Mouse (Mus musculus) cerebellum, postnatal 4 days (tissue): ENCODE results near the gene Nfib.

ENCODE experiments used
- DNase-seq, 2 experiments: peaks; one replicate each; pipeline ENCODE4 v3.0.0; 2022; ENCODE audit warnings: low spot score in 2 of 2, mixed read lengths in 1 of 2

The Nfib gene

DNA sequence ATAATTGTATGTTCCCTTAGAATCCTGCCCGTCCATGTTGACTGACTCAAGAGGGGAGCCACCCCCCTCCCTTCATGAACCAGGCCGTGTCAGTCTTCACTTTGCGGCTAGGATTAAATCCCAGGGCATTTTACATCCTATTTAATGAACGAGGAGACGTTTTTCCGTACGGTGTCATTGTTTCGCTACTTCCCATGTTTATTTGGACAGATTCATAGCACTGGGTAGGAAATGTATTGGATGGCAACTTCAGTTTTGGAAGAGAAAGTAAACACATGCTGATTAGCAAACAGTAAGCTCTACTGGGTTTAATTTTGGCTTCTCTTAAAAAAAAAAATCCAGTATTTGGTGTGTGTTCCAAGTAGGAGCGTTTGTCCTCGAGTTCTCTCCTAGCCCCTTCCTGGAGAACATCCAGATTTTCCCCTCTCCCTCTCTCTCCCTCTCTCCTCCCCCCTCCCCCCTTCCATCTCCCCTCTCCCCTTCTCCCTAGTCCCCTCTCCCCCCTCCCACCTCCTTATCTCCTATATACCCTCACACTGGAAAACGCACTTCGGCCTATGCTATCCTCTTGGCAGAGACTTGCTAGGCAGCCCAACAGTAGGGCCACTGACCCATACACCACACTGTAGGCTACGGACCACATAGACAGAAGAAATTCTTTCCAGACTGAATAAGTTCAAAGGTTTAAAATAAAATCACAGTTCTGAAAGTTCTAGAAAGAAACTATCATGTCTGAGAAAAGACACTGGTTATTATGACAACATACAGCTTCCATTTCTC lies 271.4 kb downstream of the Nfib start:
- no peak for DNase-seq

DNA sequence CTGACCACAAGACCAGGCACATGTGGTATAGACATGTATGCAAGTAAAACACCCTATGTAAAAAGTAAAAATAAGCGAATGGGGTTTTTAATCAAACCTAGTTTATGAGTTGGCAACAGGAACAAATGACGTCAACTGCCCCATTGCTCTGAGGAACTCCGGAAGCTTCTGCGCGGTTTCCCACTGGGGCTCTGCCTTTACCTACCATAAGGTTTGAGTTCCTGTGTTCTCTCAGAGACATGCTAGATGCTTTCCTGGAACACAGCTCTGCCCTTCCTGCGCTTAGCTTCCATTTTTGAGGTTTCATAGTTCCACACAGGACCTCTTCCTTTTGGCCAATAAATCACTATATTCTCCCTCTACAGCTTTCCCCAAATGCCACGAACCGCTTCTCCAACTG lies 273.7 kb downstream of the Nfib start:
- DNase-seq = no peak

DNA sequence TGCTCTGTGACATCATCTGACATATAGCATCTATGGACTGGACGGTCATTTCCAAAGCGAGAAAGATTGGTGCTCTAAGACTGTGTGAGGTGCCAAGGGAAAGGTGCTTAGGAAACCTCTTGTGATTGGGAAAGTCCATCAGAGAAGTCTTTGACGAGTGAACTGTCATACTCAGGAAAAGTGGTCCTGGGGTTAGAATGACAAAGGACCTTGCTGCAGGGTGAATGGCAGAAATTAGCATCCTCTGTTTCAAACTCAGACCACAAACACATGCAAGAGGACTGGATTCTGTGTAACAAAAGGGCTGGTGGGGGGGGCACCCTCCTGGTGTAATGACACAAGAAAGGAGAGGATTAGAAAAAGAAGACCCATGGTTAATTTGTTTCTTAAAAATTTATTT lies 274.7 kb downstream of the Nfib start:
- no peak for DNase-seq

DNA sequence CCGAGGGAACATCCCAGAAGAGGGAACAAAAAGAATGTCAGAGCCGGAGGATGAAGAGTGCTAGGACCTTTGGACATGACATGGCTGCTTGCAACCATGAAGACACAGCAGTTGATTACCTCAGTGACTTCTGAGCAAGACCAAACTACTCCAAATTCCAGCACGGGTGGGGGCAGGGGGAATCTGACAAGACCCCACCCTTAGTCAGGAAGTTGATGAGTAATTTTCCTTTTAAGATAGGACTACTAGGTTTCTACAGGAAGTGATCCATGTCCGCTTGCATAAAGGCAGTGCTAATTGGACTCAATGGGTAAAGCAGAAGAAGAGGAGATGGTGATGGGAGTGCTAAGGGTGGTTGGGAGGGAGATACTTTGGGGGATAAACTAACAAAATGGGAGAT lies 279.3 kb downstream of the Nfib start:
- DNase-seq = no peak

DNA sequence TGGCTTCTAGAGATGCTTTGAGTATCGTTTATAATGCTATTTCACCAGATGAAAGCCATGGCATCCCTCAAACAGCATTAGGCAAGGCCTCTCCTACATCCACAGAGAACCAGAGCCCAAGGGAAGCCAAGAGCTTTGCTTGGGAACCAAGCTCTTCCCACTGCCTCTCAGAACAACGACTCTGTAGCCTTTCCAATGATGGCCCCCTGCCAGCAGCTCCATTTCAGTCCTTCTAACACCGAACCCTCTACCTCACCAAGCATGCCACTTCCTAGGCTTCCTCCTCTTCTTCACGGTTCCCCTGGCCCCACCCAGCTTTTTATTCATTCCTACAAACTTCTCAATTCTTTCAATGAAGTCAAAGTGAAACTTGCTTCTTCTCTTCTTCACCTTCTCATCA lies 287.3 kb downstream of the Nfib start:
- no peak for DNase-seq

DNA sequence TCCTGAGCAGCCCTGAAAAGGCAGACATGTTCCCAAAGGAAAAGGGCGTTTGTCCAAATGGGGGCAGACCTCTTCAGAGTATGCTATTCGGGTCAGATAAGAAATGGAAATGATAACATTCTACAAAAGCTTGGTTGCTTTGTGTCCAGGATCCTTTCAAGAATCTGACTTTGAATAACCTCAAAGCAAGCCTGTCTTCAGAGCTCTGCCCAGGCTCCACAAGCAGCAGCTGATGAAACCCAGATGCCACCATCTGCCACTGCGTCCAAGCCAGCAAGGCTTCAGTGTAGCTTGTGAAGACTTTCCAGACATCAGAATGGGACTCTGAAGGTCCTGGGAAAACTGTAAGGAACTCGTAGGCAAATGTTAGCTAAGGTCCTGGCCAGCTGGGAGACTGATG lies 289.7 kb downstream of the Nfib start:
- no peak for DNase-seq

DNA sequence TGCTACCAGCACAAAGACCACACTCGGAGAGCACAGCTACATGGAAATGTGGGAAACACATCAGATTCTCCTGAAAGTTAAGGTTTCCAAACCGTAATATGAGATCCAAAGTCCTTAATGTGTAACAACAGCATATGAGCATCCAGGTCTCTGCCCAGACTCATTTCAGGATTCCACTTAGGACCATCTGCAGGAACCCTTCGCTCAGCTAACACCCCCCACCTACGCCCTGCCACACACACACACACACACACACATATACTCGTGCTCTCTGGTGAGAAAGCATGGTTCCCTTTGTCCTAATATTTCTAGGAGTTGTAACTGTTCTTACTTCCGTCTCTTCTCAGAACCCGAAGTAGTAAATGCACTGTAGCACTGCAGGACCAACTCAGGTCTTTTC lies 292.9 kb downstream of the Nfib start:
- no peak for DNase-seq

DNA sequence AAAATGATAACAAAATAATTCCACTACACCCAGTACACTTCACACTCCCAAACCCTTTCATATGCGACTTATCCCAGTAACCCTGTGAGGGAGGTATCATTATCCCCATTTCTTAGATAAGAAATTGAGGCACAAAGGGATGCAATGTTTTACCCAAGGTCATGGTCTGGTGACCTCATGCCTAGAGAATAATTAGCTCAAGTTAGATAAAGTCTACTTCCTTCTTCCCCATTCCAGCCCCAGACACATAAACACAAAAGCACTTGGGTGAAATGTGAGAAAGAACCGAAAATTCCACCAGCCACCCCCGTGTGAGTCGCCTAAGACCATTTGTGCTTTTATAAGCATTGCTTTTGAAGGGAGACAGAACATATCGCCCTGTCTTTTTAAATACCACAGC lies 293.6 kb downstream of the Nfib start:
- DNase-seq = no peak

DNA sequence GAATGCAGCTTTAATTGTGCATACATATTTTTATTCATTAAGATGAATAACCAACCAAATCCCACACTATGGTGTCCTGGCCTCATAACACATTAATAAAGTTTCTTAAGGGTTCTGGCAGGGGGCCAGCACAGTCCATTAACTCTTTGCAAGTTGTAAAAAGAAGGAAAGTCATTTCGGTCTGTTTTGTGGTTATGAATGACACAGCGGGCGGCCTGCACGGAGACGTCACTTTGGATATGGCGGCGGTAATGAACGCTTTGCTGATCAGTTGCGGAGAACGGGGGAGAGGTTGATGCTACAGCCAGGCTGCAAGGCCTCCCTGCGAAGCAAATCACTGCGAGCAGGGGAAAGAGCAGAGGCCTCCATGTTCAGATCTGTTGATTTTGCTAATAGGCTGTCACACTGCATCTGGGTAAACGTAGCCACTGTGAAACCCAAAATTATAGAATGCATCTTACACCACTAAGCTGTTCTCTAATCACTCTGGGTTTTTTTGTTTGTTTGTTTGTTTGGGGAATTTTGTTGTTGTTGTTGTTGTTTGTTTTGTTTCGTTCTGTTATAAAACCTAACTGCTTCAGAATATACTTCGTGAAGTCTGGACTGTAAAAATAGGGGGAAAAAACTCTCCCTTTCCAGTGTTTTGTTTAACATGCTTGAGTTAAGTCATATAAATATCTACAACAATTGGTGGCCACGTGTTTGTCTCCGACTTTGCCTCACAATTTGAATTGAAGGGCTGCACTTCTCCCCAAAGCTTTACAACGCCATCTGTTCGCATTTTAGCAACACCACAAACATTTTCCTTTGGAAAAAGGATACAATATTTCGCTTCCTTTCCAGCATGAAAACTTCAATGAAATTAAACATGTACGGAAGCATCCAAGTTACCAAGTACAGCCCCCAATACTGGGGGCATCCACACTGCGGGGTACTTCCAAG lies 296.8 kb downstream of the Nfib start:
- DNase-seq = no peak

DNA sequence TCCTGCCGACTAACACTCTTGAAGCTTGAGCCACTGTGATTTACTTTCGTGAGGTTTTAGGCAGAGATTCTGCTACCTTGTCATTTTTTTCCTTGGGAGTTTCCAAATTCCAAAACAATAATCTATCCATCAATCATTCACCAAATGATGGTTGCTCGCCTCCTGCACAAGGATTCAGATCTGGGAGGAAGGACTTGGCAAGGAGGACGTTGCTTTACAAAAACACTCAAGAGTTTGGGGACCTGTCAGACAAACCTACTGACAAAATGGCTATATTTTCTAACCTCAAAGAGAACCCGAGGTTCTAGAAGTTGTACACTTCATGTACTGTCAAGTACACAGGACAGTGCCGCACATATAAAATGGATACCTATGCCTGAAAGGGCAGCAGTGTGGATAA lies 299.0 kb downstream of the Nfib start:
- no peak for DNase-seq

DNA sequence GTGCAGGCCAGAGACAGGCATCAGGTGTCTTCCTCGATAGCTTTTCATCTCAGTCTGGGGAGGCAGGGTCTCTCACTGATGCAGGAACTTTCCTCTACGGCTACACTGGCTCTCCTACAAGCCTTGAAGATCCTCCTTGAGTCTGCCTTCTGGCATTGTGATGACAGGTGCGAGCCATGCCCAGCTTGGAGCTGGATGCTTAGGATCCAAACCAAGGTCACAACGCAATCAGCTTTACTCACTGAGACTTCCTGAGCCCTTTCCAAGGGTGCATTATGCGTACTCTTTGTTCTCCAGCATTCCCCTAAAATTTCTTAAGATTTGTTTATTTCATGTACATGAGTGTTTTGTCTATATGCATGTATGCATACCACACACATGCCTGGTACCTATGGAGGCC lies 299.8 kb downstream of the Nfib start:
- DNase-seq = no peak

DNA sequence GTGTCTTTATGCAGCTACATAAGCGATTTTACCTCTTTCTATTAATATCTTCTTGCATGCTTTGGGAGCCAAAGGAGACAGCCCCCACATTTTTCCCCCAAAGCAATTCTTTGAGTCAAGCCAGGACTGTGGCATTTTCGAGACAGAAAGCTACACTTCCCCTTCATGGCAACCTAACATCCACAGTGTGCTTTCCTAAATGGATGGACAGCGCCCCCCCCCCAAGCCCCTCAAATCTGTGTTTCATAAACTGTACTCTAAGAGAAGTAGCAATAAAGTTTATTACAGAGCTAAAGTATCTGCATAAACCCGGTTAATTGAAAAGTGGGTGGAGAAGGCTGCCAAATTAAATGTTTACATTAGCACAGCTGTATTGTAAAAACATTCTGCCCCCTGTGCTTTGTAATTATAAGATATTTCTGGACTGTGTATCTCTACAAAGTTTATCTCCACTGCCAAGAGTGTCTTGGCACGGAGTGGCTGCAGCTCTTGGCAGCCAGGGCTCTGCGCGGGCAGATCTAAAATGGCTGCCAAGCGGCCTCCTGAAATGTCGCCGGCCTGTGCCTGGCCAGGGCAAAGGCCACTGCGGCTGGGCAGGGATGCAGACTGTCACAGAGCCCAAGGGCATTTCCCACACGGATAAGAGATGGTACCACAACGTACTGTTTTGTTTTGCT lies 301.4 kb downstream of the Nfib start:
- peak in 1 of 2 experiments; percentile 57 for DNase-seq

DNA sequence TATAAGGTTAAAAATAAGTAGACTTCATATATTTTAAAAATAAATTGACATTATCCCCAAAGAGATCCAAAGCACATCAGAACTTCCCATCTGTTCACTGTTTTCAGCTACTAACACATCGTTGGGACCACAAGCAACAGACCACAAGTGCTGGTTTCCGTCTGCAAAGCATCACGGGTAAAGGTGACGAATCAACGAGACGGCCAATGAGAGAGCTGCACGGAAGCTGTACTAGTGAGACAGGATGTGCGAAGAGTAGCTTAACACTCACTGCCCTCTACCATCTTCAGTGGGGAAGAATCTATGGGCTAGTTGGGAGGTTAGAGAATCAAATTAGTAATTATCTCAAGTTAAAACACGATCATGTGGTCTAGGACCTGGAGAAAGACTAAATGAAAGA lies 302.9 kb downstream of the Nfib start:
- DNase-seq = no peak

DNA sequence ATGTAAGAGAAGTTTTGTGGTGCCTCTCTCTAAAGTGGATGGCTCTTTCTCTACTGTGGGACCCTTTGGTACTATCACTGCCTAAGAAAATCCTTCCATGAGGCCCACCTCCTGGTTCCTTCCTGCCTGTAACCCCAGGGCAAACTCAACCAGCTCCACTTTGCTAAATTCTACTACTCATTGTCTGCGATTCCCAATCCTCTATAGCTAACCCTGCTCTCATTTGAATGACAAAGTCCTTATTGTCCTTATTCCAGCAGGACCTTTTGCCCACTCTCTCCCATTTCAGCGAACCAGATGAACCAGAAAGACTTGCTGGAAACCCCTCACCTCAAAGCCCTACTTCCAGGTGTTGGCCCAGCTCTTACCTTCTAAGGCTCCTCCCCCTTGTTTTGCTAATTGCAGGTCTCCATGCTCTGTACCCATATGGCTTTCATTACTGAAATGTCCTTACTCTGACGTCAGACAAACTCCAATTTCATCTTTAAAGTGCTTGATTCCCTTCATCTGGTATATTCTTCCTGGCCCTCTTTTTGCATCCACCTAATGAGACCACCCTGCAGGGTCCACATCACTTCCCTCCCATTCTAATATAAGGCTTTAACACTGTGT lies 304.0 kb downstream of the Nfib start:
- DNase-seq = no peak

DNA sequence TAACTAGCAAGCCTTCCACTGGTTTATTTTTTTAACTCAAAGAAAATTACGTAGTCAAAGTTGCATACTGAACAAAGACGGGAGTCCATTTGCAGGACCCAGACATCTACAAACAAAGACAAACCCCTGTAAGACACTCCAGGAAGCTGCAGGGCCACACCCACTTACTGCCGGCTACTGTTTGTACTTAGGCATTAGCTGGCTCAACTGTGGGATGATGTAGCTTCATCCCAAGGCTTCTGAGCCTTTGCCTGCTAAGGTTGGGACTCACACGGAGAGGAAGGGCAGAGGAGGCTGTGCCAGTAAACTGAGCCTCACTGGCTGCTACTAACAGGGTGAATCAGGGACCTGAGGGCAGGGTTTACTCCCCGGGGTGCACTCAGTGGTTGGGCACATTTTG lies 305.0 kb downstream of the Nfib start:
- DNase-seq = no peak

DNA sequence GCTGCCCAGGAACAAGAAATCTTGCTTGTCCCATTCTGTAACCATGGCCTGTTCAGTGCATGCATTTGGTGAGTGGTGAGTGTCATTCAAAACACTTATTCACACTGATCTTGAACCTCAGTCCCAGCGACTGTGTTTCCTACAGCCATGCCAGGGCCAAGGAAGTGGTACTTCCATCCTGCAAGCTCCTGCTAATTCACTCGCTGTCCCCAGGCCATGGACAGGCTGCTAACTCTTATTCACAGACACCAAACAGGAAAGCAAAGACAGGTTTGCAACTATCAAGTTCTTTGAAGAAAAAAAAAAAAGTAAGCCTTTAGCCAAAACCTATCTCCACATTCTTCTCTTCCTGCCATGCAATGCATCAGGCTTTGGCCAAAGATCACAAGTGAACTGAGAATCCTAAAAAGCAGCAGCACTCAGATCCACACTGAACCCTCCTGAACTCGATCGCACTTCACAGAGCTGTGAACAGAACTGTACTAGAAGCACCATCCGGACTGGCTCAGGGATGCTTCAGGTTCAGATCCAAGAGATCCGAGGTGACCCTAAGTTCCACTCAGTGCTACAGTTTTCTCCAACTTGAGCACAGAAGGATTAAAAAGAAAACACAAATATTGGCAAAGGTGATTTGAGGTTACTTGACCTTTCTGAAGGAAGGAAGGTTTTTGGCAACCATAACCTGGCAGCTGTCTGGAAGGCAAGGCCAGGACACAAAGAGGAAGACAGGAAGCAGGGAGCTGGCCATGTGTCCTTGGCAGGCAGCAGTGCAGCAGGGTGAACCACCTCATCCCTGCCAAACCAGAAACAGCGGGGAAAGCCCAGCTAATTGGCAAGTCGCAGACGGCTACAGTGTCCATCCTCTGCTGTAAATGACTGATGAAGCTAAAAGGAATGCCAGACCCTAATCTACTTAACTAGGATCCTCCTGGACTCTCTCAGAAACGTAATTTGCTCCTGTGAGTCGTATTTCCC lies 305.9 kb downstream of the Nfib start:
- peak; percentile 29 to 73 for DNase-seq

DNA sequence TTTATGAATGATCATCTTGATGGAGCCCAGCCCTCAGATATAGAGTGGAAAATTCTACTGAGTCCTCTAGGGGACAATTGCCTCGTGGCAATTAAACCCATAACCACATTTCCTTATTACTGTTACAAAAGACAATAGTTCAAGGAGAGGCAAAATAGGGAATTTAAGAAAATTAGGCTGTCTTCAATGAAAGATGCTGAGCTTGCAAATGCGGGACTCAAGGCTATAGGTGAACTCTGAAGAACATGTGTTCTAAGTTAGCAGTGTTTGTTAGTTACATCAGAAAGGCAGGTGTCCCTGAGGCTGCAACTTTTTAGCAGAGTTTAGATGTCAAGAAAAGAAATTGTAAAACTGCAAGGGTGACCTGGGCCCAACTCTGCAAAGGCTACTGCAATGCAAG lies 307.3 kb downstream of the Nfib start:
- DNase-seq = no peak

DNA sequence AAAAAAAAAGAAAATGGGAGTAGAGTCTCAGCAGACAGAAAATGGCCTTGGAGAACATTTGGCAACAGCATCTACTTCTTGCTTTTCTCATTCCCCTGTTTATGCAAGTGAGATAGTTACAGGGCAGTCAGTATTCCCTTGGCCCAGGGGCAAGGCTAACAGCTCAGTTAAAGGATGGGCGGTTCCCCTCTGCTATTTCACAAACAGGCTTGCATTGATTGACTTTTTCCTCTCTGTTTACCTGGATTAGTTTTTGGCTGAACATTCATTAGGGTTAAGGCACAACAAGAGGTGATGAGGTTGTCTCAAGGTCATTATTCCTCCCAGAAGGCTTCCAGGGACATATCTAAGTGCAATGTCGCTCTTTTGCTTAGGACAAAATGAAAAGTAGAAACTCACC lies 308.7 kb downstream of the Nfib start:
- DNase-seq = no peak

DNA sequence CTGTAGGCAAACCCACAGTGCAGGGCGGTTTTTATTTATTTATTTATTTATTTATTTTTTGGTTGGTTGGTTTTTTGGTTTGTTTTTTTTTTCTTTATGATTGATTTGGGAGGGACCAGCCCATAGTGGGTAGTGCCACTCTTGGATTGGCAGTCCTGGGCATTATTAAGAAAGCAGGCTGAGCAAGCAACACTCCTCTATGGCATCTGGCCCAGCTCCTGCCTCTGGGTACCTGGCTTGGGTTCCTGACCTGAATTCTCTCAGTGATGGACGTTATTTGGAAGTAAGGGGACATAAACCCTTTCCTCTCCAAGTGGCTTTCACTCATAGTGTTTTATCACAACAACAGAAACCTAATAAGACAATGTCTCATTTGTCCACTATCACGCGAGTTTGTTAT lies 309.5 kb downstream of the Nfib start:
- DNase-seq = no peak

DNA sequence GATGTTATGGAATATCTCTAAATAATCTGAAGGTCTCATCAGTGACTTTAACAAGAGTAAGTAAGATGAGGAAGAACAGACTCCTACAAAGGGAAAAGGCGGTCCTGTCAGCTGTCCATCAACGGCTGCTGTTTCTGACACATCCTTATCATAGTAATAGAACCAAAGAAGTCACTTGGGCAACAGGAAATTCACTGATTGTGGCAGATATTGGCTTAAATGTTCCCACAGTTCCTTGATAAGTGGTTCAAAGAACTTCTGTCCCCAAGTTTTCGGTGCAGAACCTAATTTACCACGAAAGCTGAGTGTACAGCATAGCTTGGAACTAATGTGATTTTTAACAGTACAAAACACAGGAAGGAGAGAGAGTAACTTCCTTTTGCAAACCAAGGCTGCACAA lies 311.2 kb downstream of the Nfib start:
- no peak for DNase-seq

DNA sequence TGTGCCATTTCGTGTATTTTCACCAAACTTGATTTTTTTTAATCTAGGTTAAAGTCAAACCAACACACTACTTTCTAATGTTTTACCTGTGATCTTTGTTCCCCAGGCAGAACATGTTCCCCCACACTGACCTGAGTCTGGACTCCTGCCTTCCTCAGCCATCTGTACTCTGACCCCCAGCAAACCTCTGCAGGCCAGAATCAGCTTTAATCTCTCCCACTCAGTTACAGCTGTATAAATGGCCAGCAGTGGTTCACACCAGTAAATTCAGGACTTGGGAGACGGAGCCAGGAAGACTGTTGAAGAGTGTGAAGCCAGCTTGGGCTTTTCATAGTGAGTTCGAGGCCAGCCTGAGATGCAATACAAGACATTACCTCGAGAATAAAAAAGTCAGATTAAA lies 312.5 kb downstream of the Nfib start:
- no peak for DNase-seq
